Mouse (Mus musculus): ENCODE results near the gene Gm21969.

DNA sequence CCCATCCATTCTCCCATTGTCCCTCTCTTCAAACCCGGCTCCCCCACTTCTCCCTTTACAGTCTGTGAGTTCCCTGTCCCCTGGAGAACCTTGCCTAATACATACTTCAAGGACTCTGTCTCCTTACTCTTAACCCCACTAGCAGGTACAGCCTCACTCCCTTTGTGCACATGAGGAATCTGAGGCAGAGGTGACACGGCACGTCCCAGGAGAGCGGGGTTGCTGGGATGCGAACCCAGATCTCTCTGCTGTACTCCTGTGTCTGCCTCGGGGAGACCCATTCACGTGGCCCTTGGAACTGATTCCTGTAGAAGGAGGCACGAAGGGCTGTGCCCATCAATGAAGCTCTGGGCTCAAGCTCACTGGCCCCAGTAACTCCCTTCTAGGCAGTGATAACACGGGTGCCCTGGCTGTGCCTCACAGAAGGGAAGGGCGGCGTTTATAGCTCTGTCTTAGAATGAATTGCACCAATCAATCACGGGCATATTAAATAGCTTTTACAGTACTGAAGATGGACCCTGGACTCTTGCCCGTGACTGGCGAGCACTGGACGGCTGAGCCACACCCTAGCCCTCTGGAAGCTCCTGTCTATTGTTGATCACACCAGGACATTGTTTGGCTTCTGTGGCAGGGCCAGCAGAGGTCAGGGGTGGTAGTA is 47.2 kb downstream of the Gm21969 start:
- no peak for TF ChIP-seq CTCF (IDR thresholded peaks at IDR 0.05; ENCODE audit: low read depth, low read length)
- TF ChIP-seq GATA2 (IDR thresholded peaks at IDR 0.05; ENCODE audit: borderline replicate concordance, low read depth, low read length), result no peak
- TF ChIP-seq POLR2AphosphoS5 (IDR thresholded peaks at IDR 0.05; ENCODE audit: insufficient replicate concordance, low read depth, low read length), result no peak
- TF ChIP-seq TAL1 (conservative IDR thresholded peaks at IDR 0.05; ENCODE audit: low read depth, low read length), result no peak

Measured in G1E (cell line).